Mouse (Mus musculus): Measurements from ENCODE around the gene Bcl9l.

- no peak for TF ChIP-seq CTCF (IDR thresholded peaks at IDR 0.05; ENCODE audit: borderline replicate concordance, insufficient read depth, low read length)
- TF ChIP-seq POLR2A (IDR thresholded peaks at IDR 0.05; ENCODE audit: low read depth, low read length): no peak
Observed at GRCm38 (mm10) chr9:44435747-44436146, 46.9 kb upstream of the Bcl9l start.
